Mouse (Mus musculus) thymus, adult 2 months (tissue): ENCODE results near the gene Fkbp5.

ENCODE experiments used
- CTCF ChIP-seq: fragments of 200-500 bp; IDR thresholded peaks from 2 replicates; pipeline ENCODE4 v1.5.1; 2012; ENCODE audit warnings: mild to moderate bottlenecking, control low read depth, low read length, moderate library complexity, borderline replicate concordance; ENCODE audit not compliant: control insufficient read depth, poor library complexity, insufficient read depth; ENCODE audit errors: extremely low read depth
- POLR2A ChIP-seq: fragments of 200-500 bp; IDR thresholded peaks from 2 replicates; pipeline ENCODE4 v1.6.1; 2012; ENCODE audit warnings: mild to moderate bottlenecking, low read length, control low read depth, moderate library complexity; ENCODE audit not compliant: control insufficient read depth, poor library complexity, insufficient read depth; ENCODE audit errors: extremely low read depth

DNA sequence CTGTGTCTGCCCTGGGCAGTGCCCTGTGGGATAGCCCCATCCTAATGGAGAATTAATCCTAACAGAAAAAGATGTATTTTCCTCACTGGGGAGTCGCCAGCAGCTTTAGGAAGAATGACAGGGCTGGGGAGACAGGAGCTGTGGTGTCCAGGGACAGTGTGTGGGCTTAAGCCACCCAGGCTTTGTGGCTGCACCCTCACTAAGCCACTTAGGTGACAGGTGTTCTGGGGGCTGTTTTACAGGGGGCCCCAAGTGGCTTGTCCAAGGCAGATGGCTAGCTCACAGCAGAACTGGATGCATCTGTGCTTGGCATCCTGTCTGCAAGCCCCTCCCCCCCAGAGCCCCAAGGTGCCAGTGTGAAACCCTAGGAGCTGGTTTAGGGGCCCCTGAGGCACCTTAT is 145.4 kb downstream of the Fkbp5 start:
- TF ChIP-seq POLR2A (no peak), CTCF (no peak)
